Mouse (Mus musculus): ENCODE measurements at regions not wholly inside any gene's neighbourhood (a gene's known extent, or its start where the extent isn't known, plus 50 kb on each side); places are given as distances from the start of the nearest gene placed in this dataset.

DNA sequence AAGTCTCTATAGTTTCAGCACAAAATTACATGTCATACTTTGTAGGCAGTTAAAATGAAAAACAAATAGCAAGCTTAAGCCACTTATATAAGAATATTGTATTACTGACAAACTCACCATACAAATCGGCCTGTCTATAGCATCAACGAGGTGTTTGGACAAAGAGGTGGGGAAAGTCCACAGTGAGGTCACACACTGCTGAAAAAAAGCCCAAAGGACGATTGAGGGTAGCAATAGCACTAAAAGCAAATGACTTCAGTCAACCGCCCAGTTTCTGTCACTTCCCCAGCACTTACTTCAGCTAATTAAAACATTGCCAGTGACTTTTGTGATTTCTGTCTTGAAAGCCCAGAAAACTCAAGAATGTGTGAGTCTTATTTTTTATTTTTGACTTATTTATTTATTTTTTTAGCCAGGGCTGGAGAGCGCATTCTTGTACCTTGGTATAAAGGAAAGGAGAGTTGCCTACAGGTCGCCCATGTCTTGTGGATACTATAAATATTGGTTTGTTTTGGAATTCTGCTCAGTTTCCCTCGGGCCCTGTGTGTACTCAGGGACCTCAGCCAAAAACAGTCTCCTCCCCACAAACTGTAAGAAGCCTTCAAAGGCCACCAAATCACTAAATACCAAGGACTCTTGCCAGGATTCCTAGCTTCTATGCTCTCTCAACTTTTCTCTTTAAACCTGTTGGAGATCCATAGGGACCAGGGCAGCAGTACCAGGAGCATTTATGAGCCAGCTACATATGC is 71.2 kb upstream of the 4933415F23Rik start:
- TF ChIP-seq CTCF (IDR thresholded peaks at IDR 0.05; ENCODE audit: control insufficient read depth, insufficient read depth, low read length) (no peak), POLR2A (IDR thresholded peaks at IDR 0.05; ENCODE audit: borderline replicate concordance, control insufficient read depth, low read depth, low read length) (no peak)

Measured in bone marrow, adult 2 months (tissue).